ENCODE assay signal across 13 mouse cellular contexts in genomic region chr19:6386234-6386633, GRCm38 (mm10). TPM values are rescaled to one million over a fixed set of nuclear protein-coding genes. Genes with fewer than 3 reads are reported as not detected.
"Had no signal": no experiment of that assay in that cellular context is flagged by ENCODE, and none has a peak within 500 bp of the region (broad histone marks: within the 10 kb centered on the region; RNA-seq: fewer than 3 reads in every experiment).

No protein-coding gene starts in this region.

- DNase-seq: lung, adult 2 months; lung, postnatal 36 days; right cerebral cortex, adult 18-20 months; thymus, adult 18-20 months; thymus, postnatal 14 days had no signal

- H3K9ac ChIP-seq: liver, embryonic 15.5 days; midbrain, embryonic 13.5 days; neural tube, embryonic 15.5 days had no signal

- H3K27me3 ChIP-seq: neural tube, embryonic 15.5 days had no signal

- ATAC-seq: lung, postnatal 0 days; midbrain, embryonic 13.5 days had no signal

- H3K4me3 ChIP-seq: left cerebral cortex, adult 2 months; limb, embryonic 10.5 days; liver, embryonic 15.5 days; midbrain, embryonic 13.5 days; neural tube, embryonic 15.5 days had no signal

- H3K27ac ChIP-seq: left cerebral cortex, adult 2 months; limb, embryonic 10.5 days; liver, embryonic 15.5 days; midbrain, embryonic 13.5 days; neural tube, embryonic 15.5 days had no signal

- H3K4me2 ChIP-seq: liver, embryonic 11.5 days; liver, embryonic 15.5 days; midbrain, embryonic 13.5 days; neural tube, embryonic 15.5 days had no signal

- H3K9me3 ChIP-seq: limb, embryonic 10.5 days; liver, embryonic 15.5 days; midbrain, embryonic 13.5 days; neural tube, embryonic 15.5 days had no signal

- H3K36me3 ChIP-seq: limb, embryonic 10.5 days; liver, embryonic 15.5 days; midbrain, embryonic 13.5 days; neural tube, embryonic 15.5 days had no signal

RNA-seq across cellular contexts. Expression of gene Nrxn2, which starts 32.3 kb away (rescaled TPM):
- total RNA-seq: megakaryocyte progenitor cell, adult 5-6 weeks had no signal
